Mouse (Mus musculus) lung, postnatal 36 days (tissue): Measurements from ENCODE around the gene Ybey.

Experiments
- DNase-seq: peaks from one replicate; pipeline ENCODE4 v3.0.0; 2022; ENCODE audit warnings: mixed read lengths

Gene Ybey

GRCm38 (mm10) chr10:76468203-76469162, at the start of gene Ybey, which contains the start of gene Mcm3ap:
Ybey (minus strand) TSS chr10:76469114.
Mcm3ap (plus strand) TSS chr10:76468927.
- peak; percentile 87 for DNase-seq

GRCm38 (mm10) chr10:76512965-76513583, 44.2 kb upstream of the Ybey start:
- peak; percentile 84 for DNase-seq

- no peak for DNase-seq
Observed at GRCm38 (mm10) chr10:76505865-76506264, 37.0 kb upstream of the Ybey start.

- DNase-seq = no peak
Observed at GRCm38 (mm10) chr10:76504271-76504943, 35.5 kb upstream of the Ybey start.

GRCm38 (mm10) chr10:76497522-76497921, 28.6 kb upstream of the Ybey start:
- no peak for DNase-seq

- DNase-seq = peak; percentile 8
Observed at GRCm38 (mm10) chr10:76496366-76496765, 27.5 kb upstream of the Ybey start.

- DNase-seq = no peak
Observed at GRCm38 (mm10) chr10:76495501-76495900, 26.6 kb upstream of the Ybey start.

- no peak for DNase-seq
Observed at GRCm38 (mm10) chr10:76493527-76493926, 24.6 kb upstream of the Ybey start.

- no peak for DNase-seq
Observed at GRCm38 (mm10) chr10:76489205-76489604, 20.3 kb upstream of the Ybey start.

GRCm38 (mm10) chr10:76488265-76488664, 19.4 kb upstream of the Ybey start:
- no peak for DNase-seq

GRCm38 (mm10) chr10:76486302-76486701, 17.4 kb upstream of the Ybey start:
- DNase-seq = no peak

GRCm38 (mm10) chr10:76481480-76481879, 12.6 kb upstream of the Ybey start:
- no peak for DNase-seq

GRCm38 (mm10) chr10:76480851-76481250, 11.9 kb upstream of the Ybey start:
- no peak for DNase-seq

GRCm38 (mm10) chr10:76473759-76474158, 4.8 kb upstream of the Ybey start:
- no peak for DNase-seq

- no peak for DNase-seq
Observed at GRCm38 (mm10) chr10:76462721-76463120, 6.2 kb downstream of the Ybey start.

- peak; percentile 26 for DNase-seq
Observed at GRCm38 (mm10) chr10:76462312-76462711, 6.6 kb downstream of the Ybey start.

- no peak for DNase-seq
Observed at GRCm38 (mm10) chr10:76461255-76461654, 7.7 kb downstream of the Ybey start.

GRCm38 (mm10) chr10:76455289-76455688, 13.6 kb downstream of the Ybey start:
- DNase-seq = peak; percentile 70

GRCm38 (mm10) chr10:76448851-76449250, 20.1 kb downstream of the Ybey start, which contains the start of gene 2610028H24Rik:
2610028H24Rik (plus strand) TSS chr10:76449081.
- peak; percentile 73 for DNase-seq

- DNase-seq = peak; percentile 90
Observed at GRCm38 (mm10) chr10:76447406-76448229, 21.3 kb downstream of the Ybey start.

- peak; percentile 71 for DNase-seq
Observed at GRCm38 (mm10) chr10:76445996-76446681, 22.8 kb downstream of the Ybey start.
